Mouse (Mus musculus): ENCODE measurements around the gene Sorbs2. TPM values are rescaled to one million over a fixed set of nuclear protein-coding genes. Genes with fewer than 3 reads are reported as not detected.
A peak's percentile ranks its signal among the peaks of the same experiment; 100 is the strongest.

The Sorbs2 gene
- total RNA-seq, 2 experiments from 2014 or later = 476 to 536 TPM

DNA sequence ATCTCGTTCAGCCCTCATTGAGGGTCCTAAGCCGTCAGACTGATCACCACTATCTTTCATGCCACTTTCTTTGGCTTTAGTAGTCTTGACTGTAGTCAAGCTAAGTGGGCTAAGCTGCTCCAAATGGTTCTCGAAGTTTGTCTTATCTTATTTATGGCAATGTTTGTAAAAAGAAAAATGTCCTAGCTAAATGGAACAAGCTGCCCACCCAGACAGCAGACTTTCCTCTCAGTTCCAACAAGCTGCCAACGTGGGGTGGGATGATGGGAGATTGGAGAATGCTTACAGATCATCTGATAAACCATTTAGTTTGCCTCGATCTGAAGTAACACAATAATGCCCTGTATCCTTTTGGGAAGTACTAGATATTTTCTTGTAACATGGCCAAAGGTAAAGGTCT is 223.2 kb downstream of the Sorbs2 start:
- no peak for DNase-seq
- intact Hi-C loops (cut with DNase I) = no loop called here

GRCm38 (mm10) chr8:45734071-45734470 is 226.5 kb downstream of the Sorbs2 start:
- peak in 1 of 2 experiments; percentile 21 for DNase-seq
- intact Hi-C loops (cut with DNase I) = no loop called here

DNA sequence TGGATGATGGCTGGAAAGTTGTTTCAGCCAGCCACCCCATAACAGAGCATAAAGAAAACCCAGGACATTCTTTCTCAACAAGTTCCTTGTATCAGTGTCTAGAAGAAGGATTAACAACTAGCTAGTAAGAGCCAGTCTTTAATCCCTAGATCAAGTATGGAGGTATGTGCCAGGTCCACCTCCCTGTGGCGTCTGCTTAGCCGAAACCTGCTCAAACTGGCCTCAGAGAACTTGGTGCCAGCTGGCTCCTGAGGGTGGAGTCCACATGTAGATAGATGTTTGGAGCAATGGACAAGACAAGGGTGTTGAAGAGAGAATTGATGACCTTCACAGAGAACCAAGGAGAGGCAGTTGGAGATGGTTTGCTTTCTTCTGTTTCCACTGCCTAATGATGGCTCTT is 229.7 kb downstream of the Sorbs2 start:
- intact Hi-C loops (cut with DNase I) = no loop called here
- peak in 1 of 2 experiments; percentile 50 for DNase-seq

DNA sequence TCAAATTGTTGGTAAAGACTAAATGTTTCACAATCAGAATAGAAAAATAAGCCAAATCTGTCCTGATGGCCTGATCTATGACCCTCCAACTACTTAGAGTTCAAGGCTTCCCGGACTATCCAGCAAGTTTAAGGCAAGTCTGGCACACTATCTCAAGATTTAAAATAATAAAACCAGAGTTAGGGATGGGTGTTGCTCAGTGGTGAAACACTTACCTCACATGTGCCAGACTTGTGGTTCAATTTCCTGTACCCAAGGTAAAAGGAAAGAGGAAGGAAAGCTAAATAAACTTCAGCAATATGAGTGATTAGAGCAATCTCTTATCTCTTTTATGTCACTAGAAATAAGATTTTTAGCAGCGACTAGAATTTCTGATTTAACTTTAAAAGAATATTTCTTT is 235.7 kb downstream of the Sorbs2 start:
- DNase-seq = no peak
- intact Hi-C loops (cut with DNase I) = no loop called here

- no peak for DNase-seq
- intact Hi-C loops (cut with DNase I) = no loop called here
Observed at GRCm38 (mm10) chr8:45743739-45744138, 236.2 kb downstream of the Sorbs2 start.

- no peak for DNase-seq
- intact Hi-C loops (cut with DNase I) = no loop called here
Observed at GRCm38 (mm10) chr8:45751512-45752502, 244.2 kb downstream of the Sorbs2 start.

GRCm38 (mm10) chr8:45755482-45755881 is 247.9 kb downstream of the Sorbs2 start:
- no peak for DNase-seq
- intact Hi-C loops (cut with DNase I) = no loop called here

DNA sequence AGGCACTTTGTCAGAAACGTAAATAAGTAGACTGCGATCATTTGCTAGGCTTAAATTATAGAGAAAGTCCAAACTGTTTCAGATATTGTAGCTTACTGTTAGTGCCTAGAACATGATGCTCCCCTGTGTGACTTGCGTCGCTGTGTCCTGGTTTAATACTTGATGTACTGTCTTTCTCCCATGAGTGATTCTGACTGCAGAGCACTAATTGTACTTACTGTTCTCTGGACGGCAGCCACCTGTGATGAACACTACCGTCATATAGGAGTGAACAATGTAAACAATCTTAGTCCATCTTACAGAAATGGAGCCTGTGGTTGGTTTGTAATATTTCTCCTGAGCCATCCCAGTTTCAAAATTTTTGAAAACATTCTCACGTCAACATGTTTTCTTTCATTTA is 248.4 kb downstream of the Sorbs2 start:
- no peak for DNase-seq
- intact Hi-C loops (cut with DNase I) = no loop called here

- intact Hi-C loops (cut with DNase I) = no loop called here
- no peak for DNase-seq
Observed at GRCm38 (mm10) chr8:45760622-45761021, 253.0 kb downstream of the Sorbs2 start.

DNA sequence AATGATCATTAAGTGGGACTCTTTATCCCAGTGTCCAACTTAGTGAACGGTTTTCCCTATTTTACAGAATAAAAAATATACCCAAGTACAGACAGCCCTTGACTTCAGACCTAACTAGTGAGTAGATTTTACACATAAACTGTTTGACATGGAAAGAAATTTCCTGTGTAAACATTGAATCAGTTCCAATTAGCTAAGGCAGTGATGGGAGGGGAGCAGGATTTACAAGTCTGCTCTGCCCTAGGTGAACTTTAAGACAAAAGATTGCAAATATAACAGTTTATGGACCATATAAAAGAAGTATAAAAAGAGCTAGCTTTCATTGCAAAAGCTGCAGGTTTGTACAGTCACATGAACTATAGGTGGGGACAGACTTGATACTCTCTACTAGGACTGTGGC is 253.5 kb downstream of the Sorbs2 start:
- intact Hi-C loops (cut with DNase I) = no loop called here
- no peak for DNase-seq

DNA sequence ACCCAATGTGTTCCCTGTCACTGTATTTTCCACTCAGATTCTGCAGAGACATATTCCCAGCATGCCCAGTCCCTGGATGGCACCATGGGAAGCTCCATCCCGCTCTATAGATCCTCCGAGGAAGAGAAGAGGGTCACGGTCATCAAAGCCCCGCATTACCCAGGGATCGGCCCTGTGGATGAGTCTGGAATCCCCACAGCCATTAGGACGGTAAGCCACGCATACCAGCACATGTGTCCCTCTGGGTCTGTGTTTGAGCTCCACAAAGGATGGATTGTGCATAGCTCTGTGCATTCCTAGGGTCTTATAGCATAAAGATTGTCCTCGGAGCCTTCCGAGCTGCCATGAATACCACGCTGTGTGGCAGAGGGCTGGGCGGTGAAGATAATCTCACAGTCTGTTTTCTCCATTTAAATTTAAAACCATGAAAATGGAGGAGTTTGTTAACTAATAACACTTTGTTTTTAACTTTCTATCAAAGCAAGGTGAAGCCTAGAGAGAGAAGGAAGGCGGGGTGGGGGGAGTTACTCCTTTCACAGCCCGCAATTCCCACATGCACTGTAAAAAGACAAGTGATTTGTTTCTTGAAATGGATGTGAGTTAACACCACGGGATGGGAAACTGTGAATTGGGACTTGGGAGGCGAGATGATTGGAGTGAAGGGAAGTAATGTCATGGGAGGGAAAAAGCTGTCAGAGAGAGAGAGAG is 255.5 kb downstream of the Sorbs2 start:
- DNase-seq = no peak
- intact Hi-C loops (cut with DNase I) = no loop called here

- peak; percentile 47 to 63 for DNase-seq
- intact Hi-C loops (cut with DNase I) = no loop called here
Observed at GRCm38 (mm10) chr8:45763690-45764342, 256.2 kb downstream of the Sorbs2 start.

DNA sequence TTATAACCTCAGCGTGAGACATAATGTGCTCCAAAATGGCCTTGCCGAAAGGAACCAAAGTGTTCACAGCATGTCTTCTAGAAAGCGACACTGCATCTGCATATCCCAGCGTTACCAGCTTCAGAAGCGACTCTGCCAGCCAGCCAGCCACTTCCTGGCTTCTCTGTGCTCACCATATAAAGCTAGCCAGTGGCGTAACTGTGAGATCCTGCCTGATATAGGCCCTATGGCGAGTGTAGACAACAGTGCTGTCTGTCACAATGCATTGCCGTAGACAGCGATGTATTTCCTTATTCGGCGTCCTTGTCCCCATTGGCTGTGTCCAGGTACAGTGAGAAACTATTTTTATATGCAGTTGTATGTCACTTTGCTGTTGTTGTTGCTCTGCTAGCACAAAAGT is 258.6 kb downstream of the Sorbs2 start:
- intact Hi-C loops (cut with DNase I) = no loop called here
- no peak for DNase-seq

GRCm38 (mm10) chr8:45774841-45775240 is 267.3 kb downstream of the Sorbs2 start:
- no peak for DNase-seq
- intact Hi-C loops (cut with DNase I) = loop anchor here (5.0 kb wide), 1 partner anchor 113 kb away; no protein-coding TSS in a partner anchor

DNA sequence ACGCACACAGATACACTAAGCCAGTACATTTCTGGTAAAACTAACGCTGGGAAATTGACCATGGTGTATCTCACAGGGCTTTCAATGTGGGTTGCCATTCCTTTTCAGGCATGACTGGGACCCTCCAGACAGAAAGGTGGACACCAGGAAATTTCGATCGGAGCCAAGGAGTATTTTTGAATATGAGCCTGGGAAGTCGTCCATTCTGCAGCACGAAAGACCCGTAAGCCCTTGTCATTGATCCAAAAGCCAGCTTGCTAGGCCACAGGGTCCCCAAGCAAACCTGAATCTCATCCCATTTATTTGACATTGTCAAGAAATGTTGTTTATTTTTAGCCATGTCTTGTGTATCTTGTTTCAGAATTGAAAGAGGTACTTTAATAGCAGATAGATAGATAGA is 267.9 kb downstream of the Sorbs2 start:
- DNase-seq = no peak
- intact Hi-C loops (cut with DNase I) = loop anchor here (5.0 kb wide), 1 partner anchor 113 kb away; no protein-coding TSS in a partner anchor

DNA sequence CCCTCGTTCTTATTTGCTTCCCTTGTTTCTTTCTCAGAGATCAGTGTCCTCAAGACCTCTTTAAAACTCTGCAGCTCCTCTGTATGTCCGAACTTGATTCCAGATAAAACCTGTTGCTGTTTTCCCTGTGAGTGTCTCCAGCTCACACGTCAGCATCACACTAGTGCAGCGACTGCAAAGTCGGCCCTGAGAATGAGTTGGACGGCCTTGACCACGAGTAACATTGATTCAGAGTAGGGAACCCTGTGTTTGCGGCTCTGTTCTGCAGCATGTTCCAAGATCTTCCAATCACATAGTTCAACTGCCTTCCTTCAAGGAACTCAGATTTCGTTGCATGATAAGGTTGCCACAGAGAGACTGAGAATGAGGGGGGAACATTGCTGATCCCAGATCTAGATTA is 268.8 kb downstream of the Sorbs2 start:
- DNase-seq = no peak
- intact Hi-C loops (cut with DNase I) = loop anchor here (5.0 kb wide), 1 partner anchor 114 kb away; no protein-coding TSS in a partner anchor

DNA sequence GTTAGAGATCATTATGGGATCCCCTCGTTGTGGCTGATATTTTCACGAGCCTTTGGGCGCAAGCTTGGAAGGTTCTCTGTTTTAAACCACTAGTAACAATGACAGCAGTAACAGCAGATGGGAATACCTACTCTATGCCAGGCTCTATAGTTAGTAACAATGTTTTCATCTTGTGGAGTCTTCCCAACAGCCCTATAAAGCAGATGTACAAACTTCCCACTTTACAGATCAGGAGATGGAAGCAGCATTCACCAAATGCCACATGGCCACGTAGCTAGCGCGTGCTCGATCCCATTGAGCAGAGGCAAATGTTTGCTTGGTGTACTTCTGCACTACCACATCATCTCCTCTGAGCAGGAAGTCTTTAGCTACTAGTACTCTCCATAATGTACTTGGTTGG is 269.4 kb downstream of the Sorbs2 start:
- intact Hi-C loops (cut with DNase I) = loop anchor here (5.0 kb wide), 1 partner anchor 115 kb away; no protein-coding TSS in a partner anchor

DNA sequence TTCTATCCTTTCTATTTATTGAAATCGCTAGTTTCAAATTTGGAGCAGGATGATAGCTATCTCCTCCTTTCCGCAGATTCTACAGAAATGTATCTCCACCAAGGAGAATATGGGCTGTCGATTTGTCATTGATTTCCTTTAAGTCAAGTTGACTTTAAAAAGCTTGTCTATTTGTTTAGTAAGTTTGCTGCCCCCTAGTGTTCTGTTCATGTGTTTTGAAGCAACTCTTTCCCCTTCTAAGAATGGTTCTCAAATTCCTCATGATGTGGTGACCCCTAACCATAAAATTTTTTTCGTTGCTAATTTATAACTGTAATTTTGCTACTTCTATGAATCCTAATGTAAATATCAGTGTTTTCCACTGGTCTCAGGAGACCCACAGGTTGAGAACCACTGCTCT is 273.0 kb downstream of the Sorbs2 start:
- DNase-seq = peak in 1 of 2 experiments; percentile 61
- intact Hi-C loops (cut with DNase I) = loop anchor here (1.0 kb wide), 1 partner anchor 326 kb away; no protein-coding TSS in a partner anchor

More for the DNA sequence above, 269.4 kb downstream of the Sorbs2 start:
- no peak for DNase-seq

- no peak for DNase-seq
- intact Hi-C loops (cut with DNase I) = no loop called here
Observed at GRCm38 (mm10) chr8:45788610-45789009, 281.0 kb downstream of the Sorbs2 start.

DNA sequence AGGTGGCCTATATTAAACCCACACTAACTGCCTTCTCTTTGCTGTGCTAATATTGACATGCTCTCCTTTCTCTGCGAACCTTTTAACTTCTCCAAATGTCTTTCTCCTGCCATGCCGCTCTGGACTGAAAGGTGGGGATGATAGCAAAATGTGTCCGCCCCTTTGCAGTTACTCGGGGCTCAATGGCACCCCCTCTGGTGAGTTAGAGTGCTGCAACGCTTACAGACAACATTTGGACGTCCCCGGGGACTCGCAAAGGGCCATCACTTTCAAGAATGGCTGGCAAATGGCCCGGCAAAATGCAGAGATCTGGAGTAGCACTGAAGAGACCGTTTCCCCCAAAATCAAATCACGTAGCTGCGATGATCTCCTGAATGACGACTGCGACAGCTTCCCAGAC is 287.3 kb downstream of the Sorbs2 start:
- DNase-seq = peak in 1 of 2 experiments; percentile 40
- intact Hi-C loops (cut with DNase I) = loop anchor here (5.0 kb wide), 1 partner anchor 142 kb away; no protein-coding TSS in a partner anchor
